Mouse (Mus musculus) macrophage (primary cell): Measurements from ENCODE around the gene Ndufs2. TPM values are rescaled to one million over a fixed set of nuclear protein-coding genes. Genes with fewer than 3 reads are reported as not detected.

Experiments
- H3K27ac ChIP-seq: fragments of 350-480 bp; formaldehyde crosslinking; 2 replicates; pipeline ENCODE4 v1.9.0; 2021
- H3K36me3 ChIP-seq: fragments of 350-480 bp; formaldehyde crosslinking; 2 replicates; pipeline ENCODE4 v1.9.0; 2021; ENCODE audit errors: inconsistent target
- H3K4me3 ChIP-seq: fragments of 350-480 bp; formaldehyde crosslinking; 2 replicates; pipeline ENCODE4 v1.9.0; 2021; ENCODE audit errors: inconsistent target
- H3K79me2 ChIP-seq: fragments of 350-480 bp; formaldehyde crosslinking; 2 replicates; pipeline ENCODE4 v1.9.0; 2021; ENCODE audit errors: inconsistent target
- WGBS: methylation state at CpG from one replicate; pipeline ENCODE4 v1.1.7; 2026; ENCODE audit warnings: inconsistent platforms; ENCODE audit not compliant: missing documents; 5-methylcytosine and 5-hydroxymethylcytosine counted together
- polyA plus RNA-seq: library from polyadenylated mRNA; stranded (reverse); fragments of 250-400 nt; gene quantifications from 3 replicates; pipeline ENCODE4 v1.2.4, GENCODE M21; 2018; ENCODE audit warnings: inconsistent platforms

Gene Ndufs2
- polyA plus RNA-seq, 1 experiment from 2014 or later, result 84.3 TPM

DNA sequence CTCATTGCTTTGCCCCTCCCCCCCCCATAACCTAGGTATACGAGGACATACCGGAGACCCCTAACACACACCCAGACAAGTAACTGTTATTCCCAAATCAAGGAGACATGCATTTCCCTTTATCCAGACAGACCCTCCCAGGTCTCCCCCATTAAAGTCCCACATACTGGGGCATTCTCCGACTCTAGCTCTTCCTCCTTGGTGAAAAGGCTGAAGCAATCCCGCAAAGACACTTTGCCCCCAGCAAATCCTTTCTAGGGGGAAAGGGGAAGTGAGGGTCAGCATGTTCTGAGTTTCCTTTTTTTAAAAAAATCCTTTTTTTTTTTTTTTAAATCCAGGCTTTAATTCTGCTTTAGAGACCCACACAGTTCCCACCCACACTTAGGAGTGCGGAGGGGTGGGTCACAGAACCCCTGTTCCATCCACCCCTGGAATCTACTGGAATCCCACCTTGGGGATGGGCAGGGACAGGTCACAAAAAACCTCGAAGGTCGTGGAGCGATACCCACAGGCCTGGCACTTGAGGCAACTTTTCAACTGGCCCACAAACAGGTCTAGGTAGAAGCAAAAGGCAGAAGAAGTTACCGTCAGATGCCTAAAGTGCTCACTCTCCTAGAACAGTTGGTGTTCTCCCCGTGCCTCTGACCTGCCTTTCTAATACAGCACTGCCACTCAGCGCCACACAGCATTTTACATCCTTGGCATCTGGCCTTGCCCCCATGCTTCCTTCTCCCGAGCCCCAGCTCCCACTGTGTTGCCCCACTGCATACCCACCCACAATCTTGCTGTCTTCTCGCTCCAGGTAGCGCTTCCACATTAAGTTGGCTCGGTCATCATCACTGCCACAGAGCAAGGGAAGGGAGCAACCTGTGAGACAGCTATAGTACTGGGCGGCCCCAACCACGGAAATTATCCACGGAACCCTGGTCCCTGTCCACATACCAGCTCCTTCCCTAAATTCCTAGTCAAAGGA, 32.3 kb upstream of the Ndufs2 start:
- Histone ChIP-seq H3K36me3 (peaks cover 5% of the 10 kb centered on the region; the same call in 1 of the 2 replicates), H3K27ac (peak overlapping the region; percentile 52), H3K79me2 (peaks cover 29% of the 10 kb centered on the region; the same call in 1 of the 2 replicates), H3K4me3 (no peak overlapping the region)
- 65% methylated on average over 18 of the region's 18 CpGs for WGBS

- WGBS, result 80% methylated on average over 18 of the region's 18 CpGs
- no peak overlapping the region for H3K4me3 ChIP-seq
- peaks cover 13% of the 10 kb centered on the region; the same call in 1 of the 2 replicates for H3K36me3 ChIP-seq
- H3K79me2 ChIP-seq, result peaks cover 26% of the 10 kb centered on the region; the same call in 1 of the 2 replicates
- H3K27ac ChIP-seq, result peak overlapping the region; percentile 52; the same call in 1 of the 2 replicates
These were observed 31.1 kb upstream of the Ndufs2 start for GRCm38 (mm10) chr1:171282086-171282805.

- H3K27ac ChIP-seq, result peak overlapping the region; percentile 81
- H3K36me3 ChIP-seq, result peaks cover 20% of the 10 kb centered on the region
- peaks cover 19% of the 10 kb centered on the region; the same call in 1 of the 2 replicates for H3K79me2 ChIP-seq
- peak overlapping the region; percentile 69 for H3K4me3 ChIP-seq
- 0% methylated on average over 10 of the region's 10 CpGs for WGBS
These were observed 30.3 kb upstream of the Ndufs2 start for GRCm38 (mm10) chr1:171281528-171281923.

DNA sequence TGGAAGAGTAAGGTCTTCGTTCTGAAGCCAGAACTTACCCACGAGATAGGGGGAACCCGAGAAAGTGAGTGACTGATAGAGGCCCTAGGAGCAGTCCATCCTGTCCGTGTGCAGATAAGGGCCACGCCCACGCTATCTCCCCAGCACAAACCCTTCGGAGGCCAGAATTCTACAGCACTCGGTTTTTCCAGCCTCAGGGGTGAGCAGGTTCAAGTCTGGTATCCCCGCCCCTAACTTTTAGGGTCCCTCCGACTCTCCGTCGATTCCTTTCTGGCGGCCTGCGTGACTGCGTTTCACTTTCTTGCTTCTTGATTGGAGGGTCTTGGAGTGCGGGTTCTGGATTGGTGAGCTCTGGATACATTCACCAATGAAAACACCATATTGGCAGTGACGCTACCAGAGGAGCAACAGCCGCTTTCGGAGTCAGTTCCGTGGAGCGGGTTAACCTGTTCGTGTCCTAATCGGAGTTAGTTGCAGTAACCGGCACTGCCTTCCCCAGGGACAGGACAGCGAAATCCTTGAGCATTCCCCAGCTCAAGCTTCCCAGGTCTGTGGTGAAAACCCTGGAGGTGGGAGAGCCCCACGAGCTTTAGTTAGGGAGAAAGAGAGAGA, 29.8 kb upstream of the Ndufs2 start, which contains the start of gene Ppox:
TSS of gene Ppox (minus strand) at position 271 of the 612 bp plus-strand sequence.
- H3K4me3 ChIP-seq, result peak within 1 kb of the TSS; percentile 69
- peak within 1 kb of the TSS; percentile 81 for H3K27ac ChIP-seq
- WGBS, result under 1% methylated on average over 26 of the region's 26 CpGs
- peaks cover 25% of the 10 kb centered on the region for H3K36me3 ChIP-seq
- peaks cover 15% of the 10 kb centered on the region; the same call in 1 of the 2 replicates for H3K79me2 ChIP-seq

DNA sequence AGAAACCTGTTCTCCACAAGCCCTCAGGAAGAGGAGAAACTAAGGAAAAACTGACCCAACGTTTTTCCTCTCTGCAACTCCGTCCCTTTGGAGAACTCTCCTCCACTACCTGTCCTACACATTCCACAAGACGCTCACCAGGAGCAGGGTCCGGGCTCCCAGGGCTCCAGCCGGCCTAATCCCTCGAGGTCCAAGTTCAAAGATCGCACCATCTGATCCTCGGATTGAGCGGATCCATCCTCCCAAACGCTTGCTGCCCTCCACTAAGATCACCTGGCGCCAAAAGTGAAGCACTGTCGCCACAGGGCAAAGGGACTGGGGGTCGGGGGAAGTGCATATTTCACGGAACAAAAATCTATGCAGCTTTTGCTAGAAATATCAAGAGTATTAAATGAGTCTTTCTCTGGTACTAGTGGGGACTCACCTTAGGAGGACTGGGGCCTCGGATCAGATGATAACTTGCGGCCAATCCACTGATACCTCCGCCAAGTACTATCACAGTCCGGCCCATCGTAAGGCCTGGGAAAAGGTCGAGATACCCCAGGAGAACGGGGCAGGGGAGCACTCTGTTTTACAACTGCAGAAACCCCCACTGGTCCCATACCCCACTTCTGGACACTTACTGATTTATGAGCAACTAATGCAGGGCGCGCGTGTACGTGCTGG, 29.2 kb upstream of the Ndufs2 start:
- peak overlapping the region; percentile 69 for H3K4me3 ChIP-seq
- peaks cover 15% of the 10 kb centered on the region; the same call in 1 of the 2 replicates for H3K79me2 ChIP-seq
- H3K27ac ChIP-seq, result peak overlapping the region; percentile 81
- peaks cover 30% of the 10 kb centered on the region for H3K36me3 ChIP-seq
- 8% methylated on average over 25 of the region's 25 CpGs for WGBS

DNA sequence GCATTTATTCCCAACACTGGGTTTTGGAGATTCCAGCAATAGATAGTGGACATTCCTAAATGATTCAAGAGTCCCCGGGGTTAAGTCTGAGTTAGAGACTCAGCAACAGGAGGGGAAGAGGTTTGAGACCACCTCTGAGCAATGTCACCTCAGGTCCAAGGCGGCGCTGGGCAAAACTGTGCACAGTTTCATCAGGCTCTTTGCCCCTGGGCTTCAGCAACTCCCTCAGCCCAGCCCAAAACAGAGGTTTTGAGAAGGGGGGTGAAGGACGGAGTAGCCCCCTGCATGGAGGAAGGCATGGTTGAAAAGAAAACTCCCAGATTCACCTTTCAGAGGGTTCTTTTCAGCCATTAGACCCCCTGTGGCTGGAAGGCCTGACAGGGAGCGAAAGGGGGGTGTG, 28.5 kb upstream of the Ndufs2 start:
- Histone ChIP-seq H3K27ac (no peak overlapping the region), H3K4me3 (peak overlapping the region; percentile 69; the same call in 1 of the 2 replicates), H3K79me2 (peaks cover 15% of the 10 kb centered on the region; the same call in 1 of the 2 replicates), H3K36me3 (peaks cover 37% of the 10 kb centered on the region)
- 84% methylated on average over 5 of the region's 5 CpGs for WGBS

- 99% methylated on average over 14 of the region's 14 CpGs for WGBS
- H3K27ac ChIP-seq, result no peak overlapping the region
- no peak overlapping the region for H3K4me3 ChIP-seq
- H3K79me2 ChIP-seq, result peaks cover 15% of the 10 kb centered on the region; the same call in 1 of the 2 replicates
- peaks cover 43% of the 10 kb centered on the region for H3K36me3 ChIP-seq
These were observed 28.0 kb upstream of the Ndufs2 start for GRCm38 (mm10) chr1:171279012-171279705.

GRCm38 (mm10) chr1:171278436-171278835, 27.2 kb upstream of the Ndufs2 start:
- WGBS, result 96% methylated on average over 8 of the region's 8 CpGs
- peaks cover 50% of the 10 kb centered on the region for H3K36me3 ChIP-seq
- no peak overlapping the region for H3K27ac ChIP-seq

DNA sequence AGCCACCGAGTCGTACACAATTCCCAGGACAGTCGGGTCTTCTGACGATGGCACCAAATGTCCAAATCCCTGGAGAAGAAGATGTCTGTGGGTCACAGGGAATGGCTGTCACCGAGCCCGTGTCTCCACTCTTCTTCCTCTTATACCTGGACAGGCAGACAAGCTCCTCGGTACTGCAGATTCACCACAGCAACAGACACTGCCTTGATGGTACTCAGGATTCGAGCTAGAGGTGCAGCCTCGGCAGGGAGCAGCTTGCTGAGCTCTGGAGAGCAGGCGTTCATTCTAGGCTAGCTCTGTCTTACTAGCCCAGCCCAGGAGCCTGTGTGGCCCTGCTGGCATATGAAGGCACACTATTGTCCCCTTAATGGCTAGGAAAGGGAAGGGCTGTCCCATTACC, 26.5 kb upstream of the Ndufs2 start:
- peaks cover 20% of the 10 kb centered on the region; the same call in 1 of the 2 replicates for H3K79me2 ChIP-seq
- H3K36me3 ChIP-seq, result peaks cover 50% of the 10 kb centered on the region
- no peak overlapping the region for H3K4me3 ChIP-seq
- WGBS, result 95% methylated on average over 10 of the region's 10 CpGs
- no peak overlapping the region for H3K27ac ChIP-seq

More at GRCm38 (mm10) chr1:171278436-171278835, 27.2 kb upstream of the Ndufs2 start:
- Histone ChIP-seq H3K4me3 (no peak overlapping the region), H3K79me2 (peaks cover 15% of the 10 kb centered on the region; the same call in 1 of the 2 replicates)

DNA sequence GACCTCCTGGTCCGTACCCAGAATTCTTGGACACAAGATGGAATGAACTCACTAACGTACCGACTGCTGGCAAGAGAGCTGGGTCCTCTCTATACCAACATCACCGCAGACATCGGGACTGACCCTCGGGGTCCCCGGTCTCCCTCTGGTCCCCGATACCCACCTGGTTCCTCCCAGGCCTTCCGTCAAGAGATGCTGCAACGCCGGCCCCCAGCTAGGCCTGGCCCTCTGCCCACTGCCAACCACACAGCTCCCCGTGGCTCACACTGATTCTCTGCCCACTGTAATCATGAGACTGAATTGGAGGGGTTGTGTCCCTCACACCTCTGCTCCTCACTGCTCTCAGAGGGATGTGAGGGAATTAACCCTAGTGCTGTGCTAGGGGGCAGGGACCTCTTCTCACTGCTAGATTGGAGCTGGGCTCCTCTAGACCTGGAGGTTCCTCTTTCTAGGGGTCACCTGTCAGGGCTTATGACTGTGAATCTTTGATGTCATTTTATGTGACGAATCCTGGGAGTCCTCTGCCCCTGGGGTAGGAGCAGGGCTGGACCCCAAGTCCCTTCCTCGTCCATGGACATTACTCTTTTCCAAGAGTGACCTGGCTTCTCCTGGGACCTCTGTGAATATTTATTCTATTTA, 25.0 kb upstream of the Ndufs2 start:
- 92% methylated on average over 14 of the region's 14 CpGs for WGBS
- Histone ChIP-seq H3K4me3 (no peak overlapping the region), H3K36me3 (peaks cover 50% of the 10 kb centered on the region), H3K79me2 (peaks cover 19% of the 10 kb centered on the region; the same call in 1 of the 2 replicates), H3K27ac (no peak overlapping the region)

DNA sequence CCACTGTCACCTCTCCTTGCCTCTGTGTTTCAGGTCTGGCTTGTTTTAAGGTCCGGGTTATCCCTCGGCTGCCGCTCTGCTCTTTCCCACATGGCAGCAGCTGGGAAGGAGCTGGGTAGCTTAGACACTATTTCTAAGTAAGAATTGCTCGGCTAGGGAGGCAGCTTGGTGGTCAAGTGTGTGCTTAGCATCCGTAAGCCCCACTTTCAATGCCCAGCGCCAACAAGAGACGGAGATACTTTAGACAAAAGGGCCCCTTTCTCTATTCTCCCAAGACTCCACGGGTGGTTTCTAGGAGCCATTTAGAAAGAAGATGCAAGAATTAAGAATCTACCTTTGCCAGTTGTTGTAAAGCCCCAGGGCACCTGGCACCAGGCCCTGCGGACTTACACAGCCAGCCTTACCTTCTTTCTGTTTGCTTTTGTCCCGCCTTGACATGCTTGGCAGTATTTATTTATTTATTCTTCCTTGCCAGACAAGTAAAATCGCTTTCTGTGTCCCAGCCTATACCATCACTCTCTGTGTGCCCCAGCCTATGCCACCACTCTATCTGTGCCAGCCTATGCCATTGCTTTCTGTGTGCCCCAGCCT, 24.1 kb upstream of the Ndufs2 start:
- Histone ChIP-seq H3K4me3 (no peak overlapping the region), H3K79me2 (peaks cover 25% of the 10 kb centered on the region), H3K27ac (no peak overlapping the region), H3K36me3 (peaks cover 50% of the 10 kb centered on the region)
- WGBS, result 94% methylated on average over 11 of the region's 11 CpGs

GRCm38 (mm10) chr1:171274171-171274570, 23.0 kb upstream of the Ndufs2 start:
- Histone ChIP-seq H3K4me3 (no peak overlapping the region), H3K79me2 (peaks cover 20% of the 10 kb centered on the region), H3K36me3 (peaks cover 48% of the 10 kb centered on the region), H3K27ac (no peak overlapping the region)
- 72% methylated on average over 12 of the region's 12 CpGs for WGBS
